Mouse (Mus musculus) myocyte (in vitro differentiated cells): ENCODE measurements around the gene Ltbp1.

Experiments
- CEBPB ChIP-seq: IDR thresholded peaks from 2 replicates; pipeline ENCODE4 v1.6.1; 2011; ENCODE audit warnings: mild to moderate bottlenecking, moderate library complexity; ENCODE audit not compliant: poor library complexity, insufficient read depth, severe bottlenecking
- E2F4 ChIP-seq: IDR thresholded peaks from one replicate; pipeline ENCODE4 v1.6.1; 2011; ENCODE audit warnings: mild to moderate bottlenecking, control low read depth, moderate library complexity; ENCODE audit not compliant: insufficient read depth
- MAX ChIP-seq: IDR thresholded peaks from one replicate; pipeline ENCODE4 v1.6.1; 2011; ENCODE audit warnings: low read depth, mild to moderate bottlenecking, control low read depth
- MYOD1 ChIP-seq, 3 experiments: IDR thresholded peaks; one replicate each; pipeline ENCODE4 v1.6.1; 2011; ENCODE audit warnings: control low read depth in 2 of 3, low read depth in 2 of 3, mild to moderate bottlenecking in 2 of 3, moderate library complexity in 1 of 3; ENCODE audit not compliant: insufficient read length in 2 of 3, control insufficient read depth in 1 of 3
- MYOG ChIP-seq, 3 experiments: IDR thresholded peaks; one replicate each; pipeline ENCODE4 v1.6.1; 2011; ENCODE audit warnings: control low read depth in 2 of 3, low read depth in 2 of 3, mild to moderate bottlenecking in 2 of 3; ENCODE audit not compliant: insufficient read length in 2 of 3, control insufficient read depth in 1 of 3, insufficient read depth in 1 of 3
- POLR2A ChIP-seq: IDR thresholded peaks from one replicate; pipeline ENCODE4 v1.6.1; 2011; ENCODE audit warnings: low read depth, mild to moderate bottlenecking, control low read depth, moderate library complexity; ENCODE audit not compliant: insufficient read length
- POLR2AphosphoS2 ChIP-seq: IDR thresholded peaks from one replicate; pipeline ENCODE4 v1.6.1; 2011; ENCODE audit warnings: low read depth, control low read depth; ENCODE audit not compliant: insufficient read length
- REST ChIP-seq: IDR thresholded peaks from one replicate; pipeline ENCODE4 v1.6.1; 2011; ENCODE audit warnings: mild to moderate bottlenecking, control low read depth, moderate library complexity; ENCODE audit not compliant: insufficient read depth, insufficient read length
- TCF12 ChIP-seq: IDR thresholded peaks from one replicate; pipeline ENCODE4 v1.6.1; 2011; ENCODE audit warnings: mild to moderate bottlenecking, control low read depth; ENCODE audit not compliant: poor library complexity, insufficient read depth, severe bottlenecking
- TCF3 ChIP-seq: IDR thresholded peaks from one replicate; pipeline ENCODE4 v1.6.1; 2011; ENCODE audit warnings: low read depth, control low read depth; ENCODE audit not compliant: insufficient read length
- USF1 ChIP-seq: IDR thresholded peaks from one replicate; pipeline ENCODE4 v1.6.1; 2011; ENCODE audit warnings: low read depth, mild to moderate bottlenecking, control low read depth, moderate library complexity

GRCm38 (mm10) chr17:75323229-75323628 lies 317.9 kb downstream of the Ltbp1 start:
- TF ChIP-seq USF1 (no peak), TCF12 (no peak), POLR2A (no peak), POLR2AphosphoS2 (no peak), REST (no peak), E2F4 (no peak), MYOG (IDR thresholded peaks at IDR 0.05; ENCODE audit: control insufficient read depth in 1 of 3, insufficient read depth in 1 of 3, insufficient read length in 2 of 3, low read depth in 2 of 3) (no peak), CEBPB (no peak), MAX (no peak), MYOD1 (IDR thresholded peaks at IDR 0.05; ENCODE audit: control insufficient read depth in 1 of 3, insufficient read length in 2 of 3, low read depth in 2 of 3) (no peak), TCF3 (no peak)
